Mouse (Mus musculus) cerebellum, adult 2 months (tissue): ENCODE results near the gene Thsd7a.

Experiments
- CTCF ChIP-seq: fragments of 200-500 bp; IDR thresholded peaks from 2 replicates; pipeline ENCODE4 v1.5.1; 2011; ENCODE audit warnings: low read depth, mild to moderate bottlenecking, control low read depth, low read length, moderate library complexity, borderline replicate concordance; ENCODE audit not compliant: insufficient read depth
- POLR2A ChIP-seq: fragments of 200-500 bp; IDR thresholded peaks from 2 replicates; pipeline ENCODE4 v1.6.1; 2011; ENCODE audit warnings: low read length, control low read depth, borderline replicate concordance; ENCODE audit not compliant: insufficient read depth

GRCm38 (mm10) chr6:12699089-12699488, 50.1 kb downstream of the Thsd7a start:
- TF ChIP-seq CTCF: no peak
- no peak for TF ChIP-seq POLR2A
